Mouse (Mus musculus): ENCODE data around the gene Arf6. TPM values are rescaled to one million over a fixed set of nuclear protein-coding genes. Genes with fewer than 3 reads are reported as not detected.
"Not testable (repeated sequence)": the region's sequence is repeated elsewhere in the genome, so short reads cannot be mapped to it uniquely, and the experiment has no call there.

Arf6 gene
- polyA plus RNA-seq, 1 experiment from 2014 or later: 34.5 TPM

GRCm38 (mm10) chr12:69367557-69367956, 4.4 kb upstream of the Arf6 start:
- 0 out of 2 replicates have a peak, but pooled peaks cover 3% of the 10 kb centered on the region for H3K4me1 ChIP-seq (ENCODE audit: control insufficient read depth, insufficient read depth, low read length)
- no peak for ATAC-seq
- WGBS: 73% methylated on average over 2 of the region's 2 CpGs

DNA sequence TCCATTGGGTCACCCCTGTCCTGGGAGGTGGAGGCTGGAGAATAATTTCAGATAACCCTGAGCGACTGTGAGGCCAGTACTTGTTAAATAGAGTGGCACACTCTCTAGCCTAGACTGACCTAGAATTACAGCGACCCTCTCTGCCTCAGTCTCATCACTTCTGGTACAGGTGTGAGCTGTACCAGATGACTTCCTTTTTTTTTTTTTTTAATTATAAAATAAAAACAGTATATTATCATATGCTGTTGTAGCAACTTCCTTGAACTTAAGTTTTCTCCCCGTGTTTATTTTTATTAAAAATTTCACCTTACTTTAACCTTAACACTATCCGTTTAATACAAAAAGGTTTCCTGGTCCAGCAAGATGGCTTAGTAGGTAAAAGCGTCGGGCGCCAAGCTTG, 1.0 kb upstream of the Arf6 start:
- H3K4me3 ChIP-seq (ENCODE audit: low read depth, low read length): peak overlapping the region; percentile 96
- ATAC-seq: no peak
- 0 out of 2 replicates have a peak, but pooled peaks cover 4% of the 10 kb centered on the region for H3K36me3 ChIP-seq (ENCODE audit: control insufficient read depth, insufficient read depth, low read length)
- H3K4me1 ChIP-seq (ENCODE audit: control insufficient read depth, insufficient read depth, low read length): peaks cover 12% of the 10 kb centered on the region
- H3K27me3 ChIP-seq (replicated peaks; ENCODE audit: control insufficient read depth, insufficient read depth, low read length): no peaks in the 10 kb centered on the region
- no peak overlapping the region for H3K27ac ChIP-seq (ENCODE audit: low read depth, low read length)
- H3K4me2 ChIP-seq (ENCODE audit: low read length): peak overlapping the region; percentile 68
- DNase-seq (ENCODE audit: low spot score): no peak
- WGBS: 14% methylated on average over 7 of the region's 7 CpGs
- H3K9me3 ChIP-seq (replicated peaks; ENCODE audit: control insufficient read depth, low read length): no peaks in the 10 kb centered on the region
- peak overlapping the region; percentile 61 for H3K9ac ChIP-seq (ENCODE audit: low read length)

More at GRCm38 (mm10) chr12:69367557-69367956, 4.4 kb upstream of the Arf6 start:
- Histone ChIP-seq H3K4me2 (ENCODE audit: low read length) (no peak overlapping the region), H3K36me3 (ENCODE audit: control insufficient read depth, insufficient read depth, low read length) (no peaks in the 10 kb centered on the region), H3K27me3 (replicated peaks; ENCODE audit: control insufficient read depth, insufficient read depth, low read length) (no peaks in the 10 kb centered on the region), H3K27ac (ENCODE audit: low read depth, low read length) (no peak overlapping the region), H3K9ac (ENCODE audit: low read length) (no peak overlapping the region), H3K4me3 (ENCODE audit: low read depth, low read length) (no peak overlapping the region), H3K9me3 (replicated peaks; ENCODE audit: control insufficient read depth, low read length) (no peaks in the 10 kb centered on the region)
- DNase-seq (ENCODE audit: low spot score): no peak

DNA sequence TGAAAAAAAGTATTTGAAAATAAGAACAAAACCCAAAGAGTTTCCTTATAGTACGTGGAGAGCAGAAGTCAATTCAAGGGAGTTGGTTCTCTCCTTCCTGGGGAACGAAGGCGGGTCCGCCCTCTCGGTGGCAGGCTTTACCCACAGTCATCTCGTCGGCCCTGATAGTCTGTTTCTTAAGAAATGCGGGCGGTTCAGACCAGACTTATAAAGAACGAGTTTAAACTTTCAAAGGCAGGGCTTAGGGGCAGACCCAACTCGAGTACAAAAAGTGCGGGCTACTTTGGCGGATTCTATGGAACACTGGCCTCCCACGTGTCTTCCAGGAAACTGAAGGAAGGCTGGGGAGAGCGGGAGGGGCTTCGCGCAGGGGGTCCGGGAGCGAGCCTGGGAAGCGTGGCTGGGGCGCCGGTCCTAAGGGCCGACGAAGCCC, 513 bp upstream of the Arf6 start:
- Histone ChIP-seq H3K4me2 (ENCODE audit: low read length) (peak overlapping the region; percentile 68), H3K9ac (ENCODE audit: low read length) (peak overlapping the region; percentile 61), H3K9me3 (replicated peaks; ENCODE audit: control insufficient read depth, low read length) (no peaks in the 10 kb centered on the region), H3K27me3 (replicated peaks; ENCODE audit: control insufficient read depth, insufficient read depth, low read length) (no peaks in the 10 kb centered on the region), H3K4me1 (ENCODE audit: control insufficient read depth, insufficient read depth, low read length) (peaks cover 12% of the 10 kb centered on the region), H3K4me3 (ENCODE audit: low read depth, low read length) (peak overlapping the region; percentile 96), H3K36me3 (ENCODE audit: control insufficient read depth, insufficient read depth, low read length) (peaks cover 7% of the 10 kb centered on the region; the same call in 1 of the 2 replicates), H3K27ac (ENCODE audit: low read depth, low read length) (peak overlapping the region; percentile 92)
- under 1% methylated on average over 24 of the region's 24 CpGs for WGBS
- peak; percentile 89; the same call in 1 of the 2 replicates for ATAC-seq
- DNase-seq (ENCODE audit: low spot score): no peak

DNA sequence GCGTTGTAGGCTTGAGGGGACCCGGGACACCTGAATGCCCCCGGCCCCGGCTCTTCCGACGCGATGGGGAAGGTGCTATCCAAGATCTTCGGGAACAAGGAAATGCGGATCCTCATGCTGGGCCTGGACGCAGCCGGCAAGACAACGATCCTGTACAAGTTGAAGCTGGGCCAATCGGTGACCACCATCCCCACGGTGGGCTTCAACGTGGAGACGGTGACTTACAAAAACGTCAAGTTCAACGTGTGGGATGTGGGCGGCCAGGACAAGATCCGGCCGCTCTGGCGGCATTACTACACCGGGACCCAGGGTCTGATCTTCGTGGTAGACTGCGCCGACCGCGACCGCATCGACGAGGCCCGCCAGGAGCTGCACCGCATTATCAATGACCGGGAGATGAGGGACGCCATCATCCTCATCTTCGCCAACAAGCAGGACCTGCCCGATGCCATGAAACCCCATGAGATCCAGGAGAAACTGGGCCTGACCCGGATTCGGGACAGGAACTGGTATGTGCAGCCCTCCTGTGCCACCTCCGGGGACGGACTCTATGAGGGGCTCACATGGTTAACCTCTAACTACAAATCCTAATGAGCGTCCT, 881 bp downstream of the Arf6 start:
- Histone ChIP-seq H3K9me3 (replicated peaks; ENCODE audit: control insufficient read depth, low read length) (no peaks in the 10 kb centered on the region), H3K9ac (ENCODE audit: low read length) (peak overlapping the region; percentile 96), H3K27ac (ENCODE audit: low read depth, low read length) (peak overlapping the region; percentile 92), H3K36me3 (ENCODE audit: control insufficient read depth, insufficient read depth, low read length) (peaks cover 7% of the 10 kb centered on the region; the same call in 1 of the 2 replicates), H3K4me2 (ENCODE audit: low read length) (peak overlapping the region; percentile 94), H3K27me3 (replicated peaks; ENCODE audit: control insufficient read depth, insufficient read depth, low read length) (no peaks in the 10 kb centered on the region), H3K4me1 (ENCODE audit: control insufficient read depth, insufficient read depth, low read length) (peaks cover 12% of the 10 kb centered on the region), H3K4me3 (ENCODE audit: low read depth, low read length) (peak overlapping the region; percentile 96)
- under 1% methylated on average over 42 of the region's 42 CpGs for WGBS
- DNase-seq (ENCODE audit: low spot score) (peak; percentile 21), ATAC-seq (peak; percentile 4)

DNA sequence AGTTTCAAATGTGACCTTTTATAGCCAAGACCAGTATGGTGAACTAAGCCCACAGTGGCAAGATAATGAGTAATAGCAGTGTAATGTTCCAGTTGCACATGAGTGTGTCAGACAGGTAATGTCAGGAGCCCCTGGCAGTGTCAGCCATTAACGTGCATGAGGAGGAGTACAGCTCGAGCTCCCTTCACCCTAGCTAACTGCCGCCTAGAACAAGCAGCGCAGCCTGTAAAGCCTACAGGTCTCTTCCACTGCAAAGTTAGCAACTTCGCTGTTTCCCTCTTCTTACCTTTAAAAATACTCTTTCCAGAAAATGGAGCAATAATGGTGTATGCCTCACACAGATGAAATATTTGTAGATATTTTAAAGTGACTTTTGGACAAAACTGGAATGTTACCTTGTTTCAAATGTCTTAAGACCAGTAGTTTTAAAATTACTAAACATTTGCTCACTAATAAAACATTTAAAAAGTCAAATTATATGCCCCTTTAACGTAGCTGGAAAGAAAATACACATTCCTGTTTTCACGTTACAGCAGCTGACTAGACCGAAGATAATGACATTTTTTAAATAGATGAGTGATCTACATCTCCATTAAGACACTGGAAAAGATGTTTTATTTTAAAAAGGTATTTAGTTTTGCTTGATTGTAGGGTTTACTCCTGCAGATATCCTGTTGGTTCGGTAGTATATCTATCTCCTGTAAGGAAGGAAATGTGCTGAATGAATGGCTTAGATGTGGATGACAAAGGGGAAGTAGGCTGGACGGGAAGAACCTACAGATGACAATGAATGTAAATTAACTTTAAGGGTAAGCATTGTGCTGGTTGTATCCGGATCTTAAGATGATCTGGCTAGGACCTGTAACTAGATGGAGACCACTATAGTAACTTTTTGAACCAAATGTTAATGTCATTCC, 2.2 kb downstream of the Arf6 start:
- peaks cover 12% of the 10 kb centered on the region for H3K4me1 ChIP-seq (ENCODE audit: control insufficient read depth, insufficient read depth, low read length)
- no peaks in the 10 kb centered on the region for H3K27me3 ChIP-seq (replicated peaks; ENCODE audit: control insufficient read depth, insufficient read depth, low read length)
- H3K4me2 ChIP-seq (ENCODE audit: low read length): peak overlapping the region; percentile 94
- peaks cover 13% of the 10 kb centered on the region for H3K36me3 ChIP-seq (ENCODE audit: control insufficient read depth, insufficient read depth, low read length)
- DNase-seq (ENCODE audit: low spot score) (no peak), ATAC-seq (no peak)
- H3K4me3 ChIP-seq (ENCODE audit: low read depth, low read length): peak overlapping the region; percentile 96
- H3K9me3 ChIP-seq (replicated peaks; ENCODE audit: control insufficient read depth, low read length): no peaks in the 10 kb centered on the region
- no peak overlapping the region for H3K27ac ChIP-seq (ENCODE audit: low read depth, low read length)
- H3K9ac ChIP-seq (ENCODE audit: low read length): peak overlapping the region; percentile 96
- 40% methylated on average over 11 of the region's 11 CpGs for WGBS

GRCm38 (mm10) chr12:69376132-69376531, 4.2 kb downstream of the Arf6 start:
- no peak for DNase-seq (ENCODE audit: low spot score)
- Histone ChIP-seq H3K4me3 (ENCODE audit: low read depth, low read length) (no peak overlapping the region), H3K36me3 (ENCODE audit: control insufficient read depth, insufficient read depth, low read length) (peaks cover 13% of the 10 kb centered on the region), H3K9ac (ENCODE audit: low read length) (no peak overlapping the region), H3K27me3 (replicated peaks; ENCODE audit: control insufficient read depth, insufficient read depth, low read length) (no peaks in the 10 kb centered on the region), H3K4me1 (ENCODE audit: control insufficient read depth, insufficient read depth, low read length) (peaks cover 12% of the 10 kb centered on the region), H3K27ac (ENCODE audit: low read depth, low read length) (no peak overlapping the region), H3K9me3 (replicated peaks; ENCODE audit: control insufficient read depth, low read length) (no peaks in the 10 kb centered on the region), H3K4me2 (ENCODE audit: low read length) (no peak overlapping the region)
- no peak for ATAC-seq
- WGBS: 90% methylated on average over 2 of the region's 2 CpGs

DNA sequence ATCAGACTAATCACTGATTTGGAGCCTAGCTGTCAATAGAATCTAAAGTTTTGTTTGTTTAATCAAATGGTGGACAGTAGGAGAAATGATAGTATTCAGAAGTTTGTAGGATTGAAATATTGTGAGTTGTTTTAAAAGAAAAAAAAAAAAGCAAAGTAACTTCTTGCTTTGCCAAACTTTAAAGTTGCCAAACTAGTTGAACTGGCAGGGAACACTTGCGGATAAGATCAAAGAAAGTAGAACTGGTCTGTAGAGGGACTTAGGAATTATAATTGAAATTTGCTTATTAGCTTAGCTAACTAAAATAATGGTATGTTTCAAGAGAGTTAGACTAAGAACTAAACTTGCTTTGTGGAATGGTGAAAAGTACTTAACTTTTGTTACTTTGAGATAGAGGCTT, 5.2 kb downstream of the Arf6 start:
- Histone ChIP-seq H3K9me3 (replicated peaks; ENCODE audit: control insufficient read depth, low read length) (no peaks in the 10 kb centered on the region), H3K4me3 (ENCODE audit: low read depth, low read length) (no peak overlapping the region), H3K27ac (ENCODE audit: low read depth, low read length) (no peak overlapping the region), H3K27me3 (replicated peaks; ENCODE audit: control insufficient read depth, insufficient read depth, low read length) (no peaks in the 10 kb centered on the region), H3K9ac (ENCODE audit: low read length) (no peak overlapping the region), H3K36me3 (ENCODE audit: control insufficient read depth, insufficient read depth, low read length) (peaks cover 13% of the 10 kb centered on the region), H3K4me2 (ENCODE audit: low read length) (no peak overlapping the region), H3K4me1 (ENCODE audit: control insufficient read depth, insufficient read depth, low read length) (peaks cover 12% of the 10 kb centered on the region)
- DNase-seq (ENCODE audit: low spot score) (no peak), ATAC-seq (no peak)
- WGBS: 96% methylated on average over 1 of the region's 1 CpGs

GRCm38 (mm10) chr12:69377636-69378035, 5.7 kb downstream of the Arf6 start:
- not testable (repeated sequence) for DNase-seq (ENCODE audit: low spot score); H3K4me2 ChIP-seq (ENCODE audit: low read length); H3K9ac ChIP-seq (ENCODE audit: low read length); H3K9me3 ChIP-seq (replicated peaks; ENCODE audit: control insufficient read depth, low read length); ATAC-seq; H3K27ac ChIP-seq (ENCODE audit: low read depth, low read length); H3K27me3 ChIP-seq (replicated peaks; ENCODE audit: control insufficient read depth, insufficient read depth, low read length); H3K4me3 ChIP-seq (ENCODE audit: low read depth, low read length)
- 96% methylated on average over 6 of the region's 6 CpGs for WGBS
- Histone ChIP-seq H3K4me1 (ENCODE audit: control insufficient read depth, insufficient read depth, low read length) (peaks cover 12% of the 10 kb centered on the region), H3K36me3 (ENCODE audit: control insufficient read depth, insufficient read depth, low read length) (peaks cover 13% of the 10 kb centered on the region)
